ENCODE assay signal across 21 mouse cellular contexts in genomic region chr2:58158539-58158938, GRCm38 (mm10). TPM values are rescaled to one million over a fixed set of nuclear protein-coding genes. Genes with fewer than 3 reads are reported as not detected.
DNase-seq lines count a peak whose midpoint lies in the region; ATAC-seq and TF ChIP-seq lines count a peak whose summit lies in the region.
"Had no signal": no experiment of that assay in that cellular context is flagged by ENCODE, and none has a peak within 500 bp of the region (broad histone marks: within the 10 kb centered on the region; RNA-seq: fewer than 3 reads in every experiment).

No protein-coding gene starts in this region.

- H3K9me3 ChIP-seq in heart, postnatal 0 days (replicated peaks; ENCODE audit: control insufficient read depth, low read length), result no peaks in the 10 kb centered on the region
- no peaks in the 10 kb centered on the region for H3K9me3 ChIP-seq in megakaryocyte, embryonic 14.5 days
- H3K9me3 ChIP-seq in CH12.LX (replicated peaks; ENCODE audit: low read length), result no peaks in the 10 kb centered on the region
- H3K9me3 ChIP-seq: forebrain, embryonic 13.5 days; hindbrain, embryonic 15.5 days; intestine, embryonic 15.5 days; lung, embryonic 15.5 days; neural tube, embryonic 13.5 days had no signal

- no peaks in the 10 kb centered on the region; the same call in 1 of the 2 replicates for H3K4me1 ChIP-seq in heart, postnatal 0 days (ENCODE audit: control insufficient read depth, insufficient read depth)
- H3K4me1 ChIP-seq in megakaryocyte, embryonic 14.5 days, result peaks cover 78% of the 10 kb centered on the region
- H3K4me1 ChIP-seq in CH12.LX (ENCODE audit: control insufficient read depth in 1 of 2, insufficient read depth in 2 of 2), result peaks cover 10 to 44% of the 10 kb centered on the region in 2 experiments
- H3K4me1 ChIP-seq: hindbrain, embryonic 15.5 days; intestine, embryonic 15.5 days; lung, embryonic 15.5 days had no signal

- no peak overlapping the region for H3K27ac ChIP-seq in heart, postnatal 0 days (ENCODE audit: low read depth)
- peak overlapping the region; percentile 71 for H3K27ac ChIP-seq in CH12.LX (ENCODE audit: insufficient read depth, low read depth)
- H3K27ac ChIP-seq: forebrain, embryonic 13.5 days; hindbrain, embryonic 15.5 days; intestine, embryonic 15.5 days; layer of hippocampus, adult 2 months; lung, embryonic 15.5 days; neural tube, embryonic 13.5 days; stomach, postnatal 0 days had no signal

- in situ Hi-C loops in CH12.LX (cut with MboI; ENCODE audit: low pct_ligation_motif_present, low pct_unique_long_range_greater_than_20kb, low sequenced_read_pairs), result no loop called here

- no peaks in the 10 kb centered on the region for H3K36me3 ChIP-seq in heart, postnatal 0 days (replicated peaks; ENCODE audit: control insufficient read depth, insufficient read depth, low read length)
- H3K36me3 ChIP-seq in megakaryocyte, embryonic 14.5 days (replicated peaks; ENCODE audit: low read length), result no peaks in the 10 kb centered on the region
- no peaks in the 10 kb centered on the region for H3K36me3 ChIP-seq in CH12.LX (replicated peaks in 1 of 2; ENCODE audit: control insufficient read depth in 1 of 2, insufficient read depth in 1 of 2, low read length in 1 of 2)
- H3K36me3 ChIP-seq: hindbrain, embryonic 15.5 days; intestine, embryonic 15.5 days; lung, embryonic 15.5 days; neural tube, embryonic 13.5 days had no signal

- H3K27me3 ChIP-seq in heart, postnatal 0 days (ENCODE audit: control insufficient read depth, insufficient read depth, low read length), result no peaks in the 10 kb centered on the region
- no peaks in the 10 kb centered on the region for H3K27me3 ChIP-seq in megakaryocyte, embryonic 14.5 days (replicated peaks)
- no peaks in the 10 kb centered on the region for H3K27me3 ChIP-seq in CH12.LX (replicated peaks)
- H3K27me3 ChIP-seq: forebrain, embryonic 13.5 days; hindbrain, embryonic 15.5 days; intestine, embryonic 15.5 days; lung, embryonic 15.5 days; neural tube, embryonic 13.5 days had no signal

- ATAC-seq in heart, postnatal 0 days (ENCODE audit: insufficient read depth, low read depth), result no peak
- no peak for ATAC-seq in megakaryocyte, adult 5-6 weeks (ENCODE audit: poor library complexity, severe bottlenecking)
- ATAC-seq: forebrain, embryonic 13.5 days; intestine, embryonic 15.5 days had no signal

- H3K79me2 ChIP-seq in CH12.LX (replicated peaks; ENCODE audit: control insufficient read depth, extremely low read depth, insufficient read depth, poor library complexity, severe bottlenecking), result peaks cover 46% of the 10 kb centered on the region

- no peak for TF ChIP-seq CTCF in heart, postnatal 0 days (IDR thresholded peaks at IDR 0.05; ENCODE audit: low read depth)
- TF ChIP-seq CTCF in CH12.LX (conservative IDR thresholded peaks at IDR 0.05 in 1 of 2, IDR thresholded peaks at IDR 0.05 in 1 of 2; ENCODE audit: low read depth in 2 of 2, low read length in 2 of 2), result no peak

- TF ChIP-seq POLR2A in CH12.LX (IDR thresholded peaks at IDR 0.05; ENCODE audit: low read depth, low read length), result no peak

- 87% methylated on average over 5 of the region's 5 CpGs for WGBS in heart, postnatal 0 days

- peak overlapping the region; percentile 25; the same call in 1 of the 2 replicates for H3K4me2 ChIP-seq in heart, postnatal 0 days (ENCODE audit: low read depth, low read length)
- peak overlapping the region; percentile 100 for H3K4me2 ChIP-seq in CH12.LX (ENCODE audit: insufficient read depth, low read depth, poor library complexity, severe bottlenecking)
- H3K4me2 ChIP-seq: forebrain, embryonic 13.5 days; hindbrain, embryonic 15.5 days; intestine, embryonic 15.5 days; lung, embryonic 15.5 days; neural tube, embryonic 13.5 days had no signal

- dilution Hi-C loops in CH12.LX (cut with MboI; ENCODE audit: extremely low pct_ligation_motif_present, extremely low pct_unique_long_range_greater_than_20kb, low sequenced_read_pairs), result no loop called here

- peak overlapping the region; percentile 19; the same call in 1 of the 2 replicates for H3K4me3 ChIP-seq in heart, postnatal 0 days (ENCODE audit: low read depth, low read length)
- H3K4me3 ChIP-seq in megakaryocyte, embryonic 14.5 days (replicated peaks), result peak overlapping the region; percentile 94
- H3K4me3 ChIP-seq in CH12.LX (replicated peaks in 1 of 3; ENCODE audit: low read depth in 2 of 3, low read length in 2 of 3, poor library complexity in 1 of 3), result peak overlapping the region; percentile 59 to 74 (median 71)
- H3K4me3 ChIP-seq: forebrain, embryonic 13.5 days; hindbrain, embryonic 15.5 days; intestine, embryonic 15.5 days; layer of hippocampus, adult 2 months; lung, embryonic 15.5 days; neural tube, embryonic 13.5 days had no signal

- TF ChIP-seq RAD21 in CH12.LX (IDR thresholded peaks at IDR 0.05; ENCODE audit: low read depth, low read length), result no peak

- H3K9ac ChIP-seq in heart, postnatal 0 days (replicated peaks; ENCODE audit: low read depth, low read length), result no peak overlapping the region
- H3K9ac ChIP-seq in CH12.LX (ENCODE audit: insufficient read depth, low read depth), result peak overlapping the region; percentile 94
- H3K9ac ChIP-seq: forebrain, embryonic 13.5 days; hindbrain, embryonic 15.5 days; intestine, embryonic 15.5 days; lung, embryonic 15.5 days; neural tube, embryonic 13.5 days had no signal

- no peak for DNase-seq in heart, postnatal 0 days (ENCODE audit: low spot score)
- DNase-seq in heart, adult 11 months, result no peak
- DNase-seq in CH12.LX (ENCODE audit: extremely low read depth), result no peak
- DNase-seq in naive thymus-derived CD4-positive, alpha-beta T cell, adult 2 months (ENCODE audit: low read depth), result peak; percentile 79
- DNase-seq in retina, postnatal 1 day, result no peak
- no peak for DNase-seq in layer of hippocampus, adult 9-10 months (ENCODE audit: low spot score)
- DNase-seq: adrenal gland, postnatal 25 days; cerebellum, adult 9-10 months; kidney, adult 8-10 months; kidney, postnatal 25 days; layer of hippocampus, postnatal 36 days; midbrain, embryonic 14.5 days had no signal

- TF ChIP-seq EP300 in heart, postnatal 0 days (IDR thresholded peaks at IDR 0.05; ENCODE audit: low read depth), result no peak
- TF ChIP-seq EP300 in CH12.LX (IDR thresholded peaks at IDR 0.05; ENCODE audit: low read length), result no peak

TF ChIP-seq in CH12.LX, 34 proteins besides CTCF, POLR2A, EP300 and RAD21:
- TF ChIP-seq E2F4 (IDR thresholded peaks at IDR 0.05; ENCODE audit: insufficient replicate concordance, low read depth, low read length), result no peak
- TF ChIP-seq SIN3A (IDR thresholded peaks at IDR 0.05; ENCODE audit: low read length), result peak; percentile 15; the same call in 1 of the 2 replicates
- TF ChIP-seq SMC3 (IDR thresholded peaks at IDR 0.05; ENCODE audit: low read depth, low read length), result no peak
- no peak for TF ChIP-seq RCOR1 (conservative IDR thresholded peaks at IDR 0.05; ENCODE audit: low read depth, low read length)
- no peak for TF ChIP-seq USF2 (conservative IDR thresholded peaks at IDR 0.05; ENCODE audit: low read depth, low read length)

RNA-seq across cellular contexts. Expression of gene Cytip, which starts 36.8 kb away (rescaled TPM):
- total RNA-seq in heart, postnatal 0 days (2014; rRNA removed; ENCODE audit: low replicate concordance), result 2.4 TPM in 1 of 2 replicates, not detected in the other
- 0.27 and 0.49 TPM in 2 replicates for polyA plus RNA-seq in heart, postnatal 0 days (2015; fragmentation: Nextera tagmentation; extraction: Ambion mirVana)
- 2.8 TPM in 1 of 2 replicates, not detected in the other for polyA plus RNA-seq in megakaryocyte, embryonic 14.5 days (2012; ENCODE audit: insufficient read depth, low replicate concordance)
- 125 and 144 TPM in 2 replicates for total RNA-seq in megakaryocyte, adult 5-6 weeks (2015)
- 285 and 325 TPM in 2 replicates for total RNA-seq in megakaryocyte, adult 5-6 weeks (2017)
- 61.3 TPM in 2 replicates for total RNA-seq in CH12.LX (2012; rRNA removed)
- total RNA-seq in CH12.LX (2014; rRNA removed), result 55.9 and 73.4 TPM in 2 replicates
- polyA plus RNA-seq in CH12.LX (2012; ENCODE audit: insufficient read length, low read depth), result 40.2 and 43.1 TPM in 2 replicates

Comparison
In these comparisons a context has a peak if more than half of its experiments do, and no peak if none do; other contexts are left out.
1. H3K4me3 ChIP-seq: peak in every context shown above with its lines; median percentile 94 in megakaryocyte, embryonic 14.5 days; 71 in CH12.LX; 19 in heart, postnatal 0 days.
2. RNA of gene Cytip, which starts 36.8 kb away (total RNA-seq): 125 to 325 TPM in megakaryocyte, adult 5-6 weeks and 55.9 to 73.4 TPM in CH12.LX; 2.4 TPM in heart, postnatal 0 days; every median in the first group is over 10 times any median in the second.